Mouse (Mus musculus) liver, adult 10 weeks (tissue): Measurements from ENCODE around the gene Fam19a4. TPM values are rescaled to one million over a fixed set of nuclear protein-coding genes. Genes with fewer than 3 reads are reported as not detected.

Source experiments
- polyA plus RNA-seq: library from polyadenylated mRNA; stranded (reverse); fragments of 350-450 nt; fragmentation: Illumina TruSeq; extraction: RNeasy Lipid Tissue Mini Kit (QIAGEN cat#74804); gene quantifications from one replicate; pipeline ENCODE4 v1.2.3, GENCODE M21; 2014; ENCODE audit warnings: low read depth, low replicate concordance

Fam19a4 gene
- polyA plus RNA-seq: not detected

GRCm38 (mm10) chr6:97060074-97060681, at the start of gene Fam19a4:
Fam19a4 (minus strand) TSS chr6:97060413.

Other genes starting within 250 kb of the Fam19a4 start
- gene Eogt, start 88.8 kb upstream of the Fam19a4 start, polyA plus RNA-seq: 3.7 TPM
- gene Tmf1, start 118.7 kb upstream of the Fam19a4 start, polyA plus RNA-seq: 16.7 TPM
- gene Uba3, start 145.2 kb upstream of the Fam19a4 start, polyA plus RNA-seq: 83.7 TPM
- 38.8 TPM for gene Arl6ip5, start 150.3 kb upstream of the Fam19a4 start, polyA plus RNA-seq
- 0.21 TPM for gene Lmod3, start 192.3 kb upstream of the Fam19a4 start, polyA plus RNA-seq